Mouse (Mus musculus) hindbrain, embryonic 16.5 days (tissue): Measurements from ENCODE around the gene Gm13178. TPM values are rescaled to one million over a fixed set of nuclear protein-coding genes. Genes with fewer than 3 reads are reported as not detected.
A peak's percentile ranks its signal among the peaks of the same experiment; 100 is the strongest.

Source experiments
- ATAC-seq: fragments of 200-750 bp; cut with Nextera tagmentation; 2 replicates; pipeline ENCODE4 v1.8.0; 2017; ENCODE audit warnings: moderate TSS enrichment, moderate library complexity
- H3K27ac ChIP-seq: fragments of 300-500 bp; sonication (generic); 2 replicates; pipeline ENCODE4 v1.5.1; 2014; ENCODE audit warnings: low read depth, mild to moderate bottlenecking, control low read depth, low read length, moderate library complexity
- H3K27me3 ChIP-seq: fragments of 300-500 bp; sonication (generic); replicated peaks from 2 replicates; pipeline ENCODE4 v1.6.1; 2014; ENCODE audit warnings: low read length; ENCODE audit not compliant: control insufficient read depth, insufficient read depth
- H3K36me3 ChIP-seq: fragments of 300-500 bp; sonication (generic); 2 replicates; pipeline ENCODE4 v1.6.1; 2014; ENCODE audit warnings: mild to moderate bottlenecking, low read length, moderate library complexity, mixed read lengths; ENCODE audit not compliant: control insufficient read depth, insufficient read depth
- H3K4me1 ChIP-seq: fragments of 300-500 bp; sonication (generic); 2 replicates; pipeline ENCODE4 v1.6.1; 2014; ENCODE audit warnings: low read depth, low read length; ENCODE audit not compliant: control insufficient read depth, insufficient read depth
- H3K4me2 ChIP-seq: fragments of 300-500 bp; sonication (generic); 2 replicates; pipeline ENCODE4 v1.6.1; 2014; ENCODE audit warnings: mild to moderate bottlenecking, low read length, control low read depth, moderate library complexity
- H3K4me3 ChIP-seq: fragments of 300-500 bp; sonication (generic); 2 replicates; pipeline ENCODE4 v1.5.1; 2014; ENCODE audit warnings: mild to moderate bottlenecking, low read length, control low read depth, moderate library complexity
- H3K9ac ChIP-seq: fragments of 300-500 bp; sonication (generic); 2 replicates; pipeline ENCODE4 v1.6.1; 2014; ENCODE audit warnings: low read depth, mild to moderate bottlenecking, control low read depth, low read length, moderate library complexity
- H3K9me3 ChIP-seq: fragments of 300-500 bp; sonication (generic); 2 replicates; pipeline ENCODE4 v1.6.1; 2014; ENCODE audit warnings: mild to moderate bottlenecking, low read length, moderate library complexity; ENCODE audit not compliant: control insufficient read depth
- WGBS: fragments of 180-500 bp; shearing (Covaris S2); extraction: QIAGEN DNeasy Blood & Tissue Kit; methylation state at CpG from one replicate; pipeline ENCODE4 v1.1.7; 2014; 5-methylcytosine and 5-hydroxymethylcytosine counted together
- polyA plus RNA-seq: library from polyadenylated mRNA; unstranded; fragments of >200 nt; fragmentation: Nextera tagmentation; extraction: Ambion mirVana; gene quantifications from 2 replicates; pipeline ENCODE4 v1.2.1, GENCODE M21; 2015

The Gm13178 gene
- not detected in 2 replicates for polyA plus RNA-seq

DNA sequence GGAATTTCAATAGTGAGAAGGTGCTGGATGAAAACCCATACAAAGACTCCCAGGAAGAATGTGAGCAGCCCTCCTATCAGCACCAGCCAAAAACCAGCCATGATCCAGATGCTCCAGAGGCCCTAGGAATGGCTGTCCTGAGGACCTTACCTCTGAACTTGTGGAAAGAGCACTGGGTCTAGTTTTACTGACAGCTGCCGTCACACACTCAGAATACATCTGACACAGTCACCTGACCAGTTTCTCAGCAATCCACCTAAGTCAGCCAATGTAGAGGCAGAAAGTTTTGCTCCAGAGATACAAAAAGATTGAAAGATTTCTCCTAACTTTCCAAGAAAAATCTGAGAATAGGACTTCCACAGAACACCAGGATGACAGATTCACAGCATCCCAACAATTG lies at the start of gene Gm13178:
Gm13178 (minus strand) TSS at position 101 of the 400 bp plus-strand sequence.
- Histone ChIP-seq H3K36me3 (no peaks in the 10 kb centered on the region), H3K4me3 (no peak within 1 kb of the TSS), H3K27me3 (no peaks in the 10 kb centered on the region), H3K4me1 (no peaks in the 10 kb centered on the region), H3K9ac (no peak within 1 kb of the TSS), H3K9me3 (peaks cover 6% of the 10 kb centered on the region), H3K4me2 (no peak within 1 kb of the TSS), H3K27ac (no peak within 1 kb of the TSS)
- ATAC-seq, result no peak
- WGBS, result 78% methylated on average over 1 of the region's 1 CpGs

DNA sequence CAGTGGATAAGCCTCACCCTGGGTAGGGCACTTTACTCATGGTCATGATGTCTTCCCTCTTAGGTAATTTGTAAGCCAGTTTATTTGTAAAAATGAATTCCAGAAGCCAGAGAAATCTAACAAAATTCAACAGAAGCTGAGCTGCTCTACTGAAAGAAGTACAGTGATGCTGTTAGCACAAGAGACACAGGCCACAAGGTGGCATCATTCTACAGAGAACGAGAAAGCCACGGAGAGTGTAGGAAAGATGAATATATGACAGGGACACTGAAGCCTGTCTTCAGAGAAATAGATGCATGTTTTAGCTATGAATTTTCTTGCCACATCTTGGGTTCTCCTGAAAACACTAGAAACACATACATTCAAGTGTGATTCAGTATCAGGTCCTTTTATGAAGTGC lies 44.5 kb upstream of the Gm13178 start:
- Histone ChIP-seq H3K27ac (no peak overlapping the region), H3K27me3 (no peaks in the 10 kb centered on the region), H3K9ac (no peak overlapping the region), H3K4me1 (no peaks in the 10 kb centered on the region), H3K4me2 (no peak overlapping the region), H3K9me3 (no peaks in the 10 kb centered on the region), H3K4me3 (no peak overlapping the region), H3K36me3 (no peaks in the 10 kb centered on the region)
- 41% methylated on average over 2 of the region's 2 CpGs for WGBS
- ATAC-seq, result peak; percentile 65; the same call in 1 of the 2 replicates

- Histone ChIP-seq H3K9ac (no peak overlapping the region), H3K4me3 (no peak overlapping the region), H3K4me2 (no peak overlapping the region), H3K36me3 (no peaks in the 10 kb centered on the region), H3K4me1 (no peaks in the 10 kb centered on the region), H3K27me3 (no peaks in the 10 kb centered on the region), H3K27ac (no peak overlapping the region), H3K9me3 (no peaks in the 10 kb centered on the region)
- no peak for ATAC-seq
- WGBS, result 43% methylated on average over 1 of the region's 1 CpGs
Observed at GRCm38 (mm10) chr4:144749139-144749538, 27.9 kb upstream of the Gm13178 start.

- ATAC-seq, result no peak
- Histone ChIP-seq H3K27me3 (no peaks in the 10 kb centered on the region), H3K4me3 (no peak overlapping the region), H3K9ac (no peak overlapping the region), H3K4me2 (no peak overlapping the region), H3K36me3 (no peaks in the 10 kb centered on the region), H3K9me3 (peaks cover 6% of the 10 kb centered on the region), H3K4me1 (no peaks in the 10 kb centered on the region), H3K27ac (no peak overlapping the region)
- WGBS, result 81% methylated on average over 1 of the region's 1 CpGs
Observed at GRCm38 (mm10) chr4:144719691-144720090, 1.5 kb downstream of the Gm13178 start.

DNA sequence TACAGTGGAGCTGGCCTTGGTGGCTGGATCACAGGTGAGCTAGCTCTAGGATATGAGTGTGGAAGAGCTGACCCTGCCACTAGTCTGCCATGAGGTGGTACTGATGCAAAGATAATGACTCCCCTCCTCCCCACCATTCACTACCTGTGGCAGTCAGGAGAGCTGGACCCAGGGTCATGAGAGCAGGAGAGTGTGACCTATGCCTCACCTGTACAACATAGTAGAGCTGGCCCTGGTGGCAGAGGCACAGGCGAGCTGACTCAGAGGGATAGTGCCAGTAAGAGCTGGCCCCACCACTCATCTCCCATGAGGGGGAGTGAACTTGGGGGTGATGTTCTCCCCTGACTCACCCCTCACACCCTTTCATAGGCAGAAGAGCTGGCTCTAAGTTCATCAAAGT lies 2.9 kb downstream of the Gm13178 start:
- H3K4me3 ChIP-seq, result no peak overlapping the region
- 91% methylated on average over 1 of the region's 1 CpGs for WGBS
- H3K27me3 ChIP-seq, result no peaks in the 10 kb centered on the region
- no peak overlapping the region for H3K27ac ChIP-seq
- no peaks in the 10 kb centered on the region for H3K4me1 ChIP-seq
- ATAC-seq, result no peak
- H3K9ac ChIP-seq, result no peak overlapping the region
- H3K9me3 ChIP-seq, result peaks cover 6% of the 10 kb centered on the region
- no peaks in the 10 kb centered on the region for H3K36me3 ChIP-seq
- no peak overlapping the region for H3K4me2 ChIP-seq

DNA sequence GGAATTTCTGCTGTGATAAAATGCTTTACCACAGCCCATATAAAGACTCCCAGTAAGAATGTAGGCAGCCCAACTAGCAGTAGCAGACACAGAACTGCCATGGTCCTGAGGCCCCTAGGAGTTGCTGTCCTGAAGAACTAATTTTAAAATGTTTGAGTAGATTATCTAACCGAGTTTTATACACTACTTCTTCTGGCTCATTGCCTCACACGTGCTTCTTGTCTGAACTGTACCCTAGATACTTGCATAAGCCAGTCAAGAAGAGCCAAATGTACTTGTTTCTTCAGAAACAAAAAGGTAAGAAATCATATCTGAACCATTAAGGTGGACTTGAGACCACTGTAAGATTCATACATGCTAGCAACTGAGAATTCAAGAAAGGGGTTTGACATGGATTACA lies 34.9 kb downstream of the Gm13178 start, which contains the start of gene Gm436:
Gm436 (minus strand) TSS at position 101 of the 400 bp plus-strand sequence.
- H3K4me1 ChIP-seq, result no peaks in the 10 kb centered on the region
- no peak within 1 kb of the TSS for H3K27ac ChIP-seq
- no peak within 1 kb of the TSS for H3K9ac ChIP-seq
- H3K36me3 ChIP-seq, result no peaks in the 10 kb centered on the region
- no peaks in the 10 kb centered on the region for H3K9me3 ChIP-seq
- 64% methylated on average over 2 of the region's 2 CpGs for WGBS
- ATAC-seq, result no peak
- H3K4me3 ChIP-seq, result no peak within 1 kb of the TSS
- H3K27me3 ChIP-seq, result no peaks in the 10 kb centered on the region
- H3K4me2 ChIP-seq, result no peak within 1 kb of the TSS

Other genes with a start within 250 kb of the Gm13178 start
- gene 9430007A20Rik, start 201.6 kb downstream of the Gm13178 start, polyA plus RNA-seq, result not detected in 2 replicates
- not detected in 2 replicates for gene Gm13124, start 156.3 kb downstream of the Gm13178 start, polyA plus RNA-seq
- gene Aadacl4, start 107.7 kb downstream of the Gm13178 start, polyA plus RNA-seq, result not detected in 2 replicates
- not detected in 2 replicates for gene Gm436, start 35.0 kb downstream of the Gm13178 start, polyA plus RNA-seq
- gene Gm438, start 65.2 kb upstream of the Gm13178 start, polyA plus RNA-seq, result not detected in 2 replicates
- gene Dhrs3, start 171.4 kb upstream of the Gm13178 start, polyA plus RNA-seq, result 51.8 and 55.7 TPM in 2 replicates